Mouse (Mus musculus) limb, embryonic 11.5 days (tissue): Measurements from ENCODE around the gene Hmbs. TPM values are rescaled to one million over a fixed set of nuclear protein-coding genes. Genes with fewer than 3 reads are reported as not detected.
"Not testable (repeated sequence)": the region's sequence is repeated elsewhere in the genome, so short reads cannot be mapped to it uniquely, and the experiment has no call there.

Experiments
- ATAC-seq: fragments of 200-750 bp; cut with Nextera tagmentation; 2 replicates; pipeline ENCODE4 v1.8.0; 2017; ENCODE audit warnings: low read depth; ENCODE audit not compliant: insufficient number of reproducible peaks, low FRiP score, low TSS enrichment
- DNase-seq: peaks from one replicate; pipeline ENCODE4 v3.0.0-alpha.2; 2015; ENCODE audit warnings: low spot score
- H3K27ac ChIP-seq: fragments of 300-500 bp; sonication (generic); replicated peaks from 2 replicates; pipeline ENCODE4 v1.5.1; 2014; ENCODE audit warnings: low read depth, mild to moderate bottlenecking, low read length
- H3K27me3 ChIP-seq: fragments of 300-500 bp; sonication (generic); 2 replicates; pipeline ENCODE4 v1.6.1; 2014; ENCODE audit warnings: mild to moderate bottlenecking, low read length, mixed read lengths; ENCODE audit not compliant: control insufficient read depth, insufficient read depth
- H3K36me3 ChIP-seq: fragments of 300-500 bp; sonication (generic); 2 replicates; pipeline ENCODE4 v1.6.1; 2014; ENCODE audit warnings: mild to moderate bottlenecking, low read length, moderate library complexity, mixed read lengths; ENCODE audit not compliant: control insufficient read depth, insufficient read depth
- H3K4me1 ChIP-seq: fragments of 300-500 bp; sonication (generic); 2 replicates; pipeline ENCODE4 v1.6.1; 2014; ENCODE audit warnings: low read length, mixed read lengths; ENCODE audit not compliant: control insufficient read depth, insufficient read depth
- H3K4me2 ChIP-seq: fragments of 300-500 bp; sonication (generic); 2 replicates; pipeline ENCODE4 v1.6.1; 2014; ENCODE audit warnings: low read depth, mild to moderate bottlenecking, moderate library complexity; ENCODE audit not compliant: severe bottlenecking
- H3K4me3 ChIP-seq: fragments of 300-500 bp; sonication (generic); 2 replicates; pipeline ENCODE4 v1.5.1; 2014; ENCODE audit warnings: low read depth, low read length
- H3K9ac ChIP-seq: fragments of 300-500 bp; sonication (generic); 2 replicates; pipeline ENCODE4 v1.6.1; 2014; ENCODE audit warnings: mild to moderate bottlenecking, low read length
- H3K9me3 ChIP-seq: fragments of 300-500 bp; sonication (generic); 2 replicates; pipeline ENCODE4 v1.6.1; 2016; ENCODE audit warnings: low read length; ENCODE audit not compliant: control insufficient read depth
- WGBS: fragments of 180-500 bp; shearing (Covaris S2); extraction: QIAGEN DNeasy Blood & Tissue Kit; methylation state at CpG from one replicate; pipeline ENCODE4 v1.1.7; 2014; 5-methylcytosine and 5-hydroxymethylcytosine counted together
- polyA plus RNA-seq: library from polyadenylated mRNA; unstranded; fragments of >200 nt; fragmentation: Nextera tagmentation; extraction: Ambion mirVana; gene quantifications from 2 replicates; pipeline ENCODE4 v1.2.1, GENCODE M21; 2014

Gene Hmbs
- polyA plus RNA-seq, 1 experiment from 2014 or later = 145 TPM

DNA sequence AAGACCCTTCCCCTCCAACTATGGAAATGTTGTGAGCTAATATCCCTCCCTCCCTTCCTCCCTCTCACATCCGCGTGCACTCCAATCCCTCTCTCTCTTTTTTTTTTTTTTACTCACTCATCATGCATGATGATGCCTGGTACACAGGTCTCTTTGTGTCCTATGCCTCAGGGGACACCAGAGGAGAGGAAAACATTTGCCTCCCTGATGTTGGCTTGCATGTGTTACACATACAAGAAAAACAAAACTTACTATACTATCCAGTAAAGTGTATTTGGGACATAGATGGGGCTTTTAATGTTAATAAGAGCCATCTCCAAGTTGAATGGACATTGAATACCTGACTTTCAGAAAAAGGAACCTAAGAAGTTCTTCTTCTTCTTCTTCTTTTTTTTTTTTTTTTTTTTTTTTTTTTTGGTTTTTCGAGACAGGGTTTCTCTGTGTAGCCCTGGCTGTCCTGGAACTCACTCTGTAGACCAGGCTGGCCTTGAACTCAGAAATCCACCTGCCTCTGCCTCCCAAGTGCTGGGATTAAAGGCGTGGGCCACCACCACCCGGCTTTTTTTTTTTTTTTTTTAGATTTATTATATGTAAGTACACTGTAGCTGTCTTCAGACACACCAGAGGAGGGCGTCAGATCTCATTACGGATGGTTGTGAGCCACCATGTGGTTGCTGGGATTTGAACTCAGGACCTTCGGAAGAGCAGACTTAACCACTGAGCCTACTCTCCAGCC is 18.8 kb downstream of the Hmbs start:
- peak overlapping the region; percentile 61 for H3K4me2 ChIP-seq
- H3K9ac ChIP-seq, H3K9me3 ChIP-seq, H3K36me3 ChIP-seq, DNase-seq, H3K4me3 ChIP-seq, ATAC-seq, H3K27ac ChIP-seq, H3K4me1 ChIP-seq, H3K27me3 ChIP-seq: not testable (repeated sequence)
- WGBS = 76% methylated on average over 7 of the region's 8 CpGs

DNA sequence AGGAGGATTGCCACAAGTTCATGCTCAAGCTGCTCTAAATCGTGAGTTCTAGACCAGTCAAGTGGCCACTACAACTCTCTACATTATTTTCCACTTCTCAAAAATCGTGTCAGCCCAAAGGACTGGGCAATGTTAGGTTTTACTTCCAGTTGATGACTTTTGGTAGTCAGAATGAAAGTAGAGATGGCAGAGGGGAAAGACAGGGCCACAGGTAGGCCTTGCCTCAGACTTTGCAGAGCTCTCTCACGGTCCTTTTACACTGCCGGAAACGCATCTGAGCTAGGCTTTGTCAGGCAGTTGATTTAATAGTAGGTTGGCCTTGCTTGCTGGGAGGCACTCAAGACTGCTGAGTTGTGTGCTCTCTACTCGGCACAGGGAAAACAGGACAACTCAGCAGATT is 19.9 kb downstream of the Hmbs start:
- 76% methylated on average over 6 of the region's 6 CpGs for WGBS
- no peak overlapping the region for H3K9ac ChIP-seq

DNA sequence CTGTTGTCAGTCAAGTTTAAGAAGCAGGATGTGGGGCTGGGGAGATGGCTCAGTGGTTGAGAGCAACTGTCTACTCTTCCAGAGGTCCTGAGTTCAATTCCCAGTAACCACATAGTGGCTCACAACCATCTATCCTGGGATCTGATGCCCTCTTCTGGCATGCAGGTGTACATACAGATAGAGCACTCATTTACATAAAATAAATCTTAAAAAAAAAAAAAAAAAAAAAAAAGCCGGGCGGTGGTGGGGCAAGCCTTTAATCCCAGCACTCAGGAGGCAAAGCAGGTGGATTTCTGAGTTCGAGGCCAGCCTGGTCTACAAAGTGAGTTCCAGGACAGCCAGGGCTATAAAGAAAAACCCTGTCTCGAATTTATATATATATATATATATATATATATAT is 20.4 kb downstream of the Hmbs start:
- H3K9ac ChIP-seq, H3K9me3 ChIP-seq, DNase-seq, H3K27me3 ChIP-seq, ATAC-seq, H3K27ac ChIP-seq, H3K4me3 ChIP-seq, H3K4me2 ChIP-seq, H3K36me3 ChIP-seq: not testable (repeated sequence)
- H3K4me1 ChIP-seq = peaks cover 16% of the 10 kb centered on the region
- WGBS = 84% methylated on average over 4 of the region's 4 CpGs

More for the DNA sequence above, 19.9 kb downstream of the Hmbs start:
- no peaks in the 10 kb centered on the region; the same call in 1 of the 2 replicates for H3K36me3 ChIP-seq
- H3K4me2 ChIP-seq = no peak overlapping the region
- no peak overlapping the region for H3K27ac ChIP-seq
- no peaks in the 10 kb centered on the region for H3K27me3 ChIP-seq
- H3K9me3 ChIP-seq = no peaks in the 10 kb centered on the region
- no peak overlapping the region for H3K4me3 ChIP-seq
- H3K4me1 ChIP-seq = peaks cover 11% of the 10 kb centered on the region
- no peak for DNase-seq
- no peak for ATAC-seq

DNA sequence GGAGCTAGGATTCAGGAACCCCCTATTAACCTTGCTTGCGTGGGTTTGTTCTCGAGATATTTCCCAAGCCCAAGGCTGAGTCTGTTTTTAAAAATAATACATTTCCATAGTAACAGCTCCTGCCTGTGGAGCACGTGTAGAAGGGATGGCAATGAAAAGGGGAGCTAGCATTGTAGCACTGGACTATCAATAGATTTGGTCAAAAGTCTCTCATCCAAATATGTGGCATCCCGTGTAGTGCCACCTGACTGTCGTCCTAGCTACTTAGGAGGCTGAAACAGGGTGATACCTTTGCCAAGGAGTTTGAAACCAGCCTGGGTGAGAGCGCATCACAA is 23.3 kb downstream of the Hmbs start:
- Histone ChIP-seq H3K27me3 (no peaks in the 10 kb centered on the region), H3K27ac (no peak overlapping the region), H3K4me1 (peaks cover 8% of the 10 kb centered on the region), H3K4me2 (peak overlapping the region; percentile 79), H3K4me3 (peak overlapping the region; percentile 89; the same call in 1 of the 2 replicates), H3K9me3 (no peaks in the 10 kb centered on the region), H3K36me3 (no peaks in the 10 kb centered on the region; the same call in 1 of the 2 replicates), H3K9ac (peak overlapping the region; percentile 74; the same call in 1 of the 2 replicates)
- 28% methylated on average over 6 of the region's 6 CpGs for WGBS
- ATAC-seq (no peak), DNase-seq (no peak)

DNA sequence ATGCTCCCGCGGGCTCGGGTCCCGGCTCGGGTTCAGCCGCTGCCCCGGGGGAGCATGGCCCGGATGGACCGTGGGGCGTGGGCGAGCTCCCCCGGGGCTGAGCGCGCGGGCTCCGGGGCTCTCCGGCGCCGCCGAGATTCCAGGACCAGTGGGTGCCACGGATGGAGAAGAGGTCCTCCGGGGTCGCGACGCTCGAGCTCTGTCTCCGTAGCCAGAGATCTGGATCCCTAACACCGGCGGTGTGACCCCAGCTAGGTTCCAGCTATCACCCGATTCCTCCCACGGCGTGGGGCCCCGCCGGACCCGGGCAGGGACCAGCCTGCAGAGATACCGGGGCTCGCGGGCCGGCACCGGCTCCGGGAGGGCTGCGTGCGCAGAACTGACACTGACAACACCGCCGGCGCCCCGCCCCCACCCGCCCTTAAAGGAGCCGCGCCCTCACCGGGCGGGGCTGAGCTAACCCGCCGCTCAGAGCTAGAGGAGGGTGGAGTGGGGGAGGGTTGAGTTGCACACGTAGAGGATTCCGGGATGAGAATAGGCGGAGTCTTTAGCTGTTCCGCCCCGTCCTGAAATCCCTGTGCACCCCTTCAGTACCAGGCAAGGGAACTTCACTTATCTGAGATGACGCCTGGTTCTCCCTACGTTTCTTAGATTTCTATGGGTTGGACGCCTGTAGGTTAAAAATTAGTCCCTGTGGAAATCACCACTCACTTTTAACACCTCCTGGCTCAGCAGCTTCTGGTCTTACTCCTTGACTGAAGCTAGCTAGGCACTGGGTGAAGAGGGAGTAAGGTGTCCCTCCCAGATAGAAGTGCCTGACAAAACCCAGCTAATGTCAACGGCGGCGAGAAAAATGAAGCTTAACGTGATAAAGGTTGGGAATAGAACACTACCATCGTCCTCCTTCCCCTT is 23.9 kb downstream of the Hmbs start, which contains the start of gene C2cd2l:
TSS of gene C2cd2l (minus strand) at position 399 of the 912 bp plus-strand sequence.
- Histone ChIP-seq H3K27ac (no peak within 1 kb of the TSS), H3K27me3 (no peaks in the 10 kb centered on the region), H3K4me3 (peak within 1 kb of the TSS; percentile 89), H3K4me2 (peak within 1 kb of the TSS; percentile 79), H3K4me1 (peaks cover 8% of the 10 kb centered on the region), H3K36me3 (no peaks in the 10 kb centered on the region; the same call in 1 of the 2 replicates), H3K9ac (peak within 1 kb of the TSS; percentile 74), H3K9me3 (no peaks in the 10 kb centered on the region)
- peak; percentile 97 for ATAC-seq
- under 1% methylated on average over 66 of the region's 67 CpGs for WGBS
- DNase-seq = peak; percentile 90

DNA sequence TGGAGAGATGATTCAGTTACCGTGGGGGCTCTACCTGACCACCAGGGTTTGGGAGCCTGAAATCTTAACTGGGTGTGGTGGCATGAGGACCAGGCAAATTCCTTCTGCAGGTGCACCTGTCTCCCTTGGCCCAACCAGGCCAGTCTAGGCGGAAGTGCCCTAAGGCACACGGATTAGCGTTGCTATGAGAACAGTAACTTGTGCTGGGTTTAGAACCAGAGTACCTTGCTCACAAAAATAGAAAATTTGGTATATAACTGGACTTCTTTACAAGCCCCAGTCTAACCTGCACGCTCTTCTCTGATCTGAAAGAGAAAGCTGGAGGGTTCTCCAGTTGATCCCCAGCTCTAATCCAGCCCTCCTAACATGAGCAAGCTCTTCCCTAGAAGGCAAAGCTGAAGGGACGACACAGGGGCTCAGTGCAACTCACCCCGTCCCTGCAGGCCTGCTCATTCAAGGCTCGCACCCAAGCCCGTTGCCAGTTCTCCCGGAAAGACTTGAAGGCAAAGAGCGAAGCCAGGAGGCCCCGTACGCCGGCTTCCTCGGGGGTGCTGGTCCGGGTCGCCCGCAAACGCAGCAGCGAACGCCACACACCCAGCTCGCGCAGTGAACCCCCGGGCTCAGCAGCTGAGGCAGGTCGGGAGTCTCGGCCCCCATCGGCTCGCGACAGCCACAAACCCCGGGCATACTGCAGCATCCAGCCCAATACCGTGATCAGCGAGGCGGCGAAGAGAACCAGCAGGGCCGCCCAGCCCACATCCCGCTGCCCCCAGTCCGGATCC is 24.7 kb downstream of the Hmbs start:
- 2% methylated on average over 37 of the region's 37 CpGs for WGBS
- H3K27ac ChIP-seq = no peak overlapping the region
- H3K4me1 ChIP-seq = peaks cover 8% of the 10 kb centered on the region
- no peaks in the 10 kb centered on the region; the same call in 1 of the 2 replicates for H3K36me3 ChIP-seq
- ATAC-seq = no peak
- peak overlapping the region; percentile 79 for H3K4me2 ChIP-seq
- peak overlapping the region; percentile 74 for H3K9ac ChIP-seq
- peak overlapping the region; percentile 89 for H3K4me3 ChIP-seq
- no peaks in the 10 kb centered on the region for H3K9me3 ChIP-seq
- no peaks in the 10 kb centered on the region for H3K27me3 ChIP-seq
- DNase-seq = peak; percentile 49

DNA sequence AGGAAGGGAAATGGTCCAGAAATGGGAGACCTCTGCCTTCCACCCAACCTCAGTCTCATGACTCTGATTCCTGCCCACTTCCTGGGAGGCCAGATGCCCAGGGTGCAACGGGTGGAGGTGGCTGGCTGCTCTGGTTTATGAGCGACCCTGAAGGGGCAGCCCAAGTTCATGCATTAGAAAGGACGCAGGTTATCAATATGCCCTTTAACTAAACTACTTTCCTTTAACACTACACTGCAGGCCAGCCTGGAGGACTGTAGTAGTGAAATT is 25.3 kb downstream of the Hmbs start:
- Histone ChIP-seq H3K9me3 (no peaks in the 10 kb centered on the region), H3K4me3 (peak overlapping the region; percentile 89), H3K27me3 (no peaks in the 10 kb centered on the region), H3K4me2 (peak overlapping the region; percentile 79), H3K27ac (no peak overlapping the region), H3K4me1 (peaks cover 8% of the 10 kb centered on the region), H3K9ac (peak overlapping the region; percentile 74; the same call in 1 of the 2 replicates), H3K36me3 (no peaks in the 10 kb centered on the region; the same call in 1 of the 2 replicates)
- ATAC-seq (no peak), DNase-seq (no peak)
- WGBS = 38% methylated on average over 3 of the region's 3 CpGs
